Mouse (Mus musculus) adrenal gland, postnatal 0 days (tissue): ENCODE measurements around the gene Atp6ap2. TPM values are rescaled to one million over a fixed set of nuclear protein-coding genes. Genes with fewer than 3 reads are reported as not detected.

Source experiments
- polyA plus RNA-seq: library from polyadenylated mRNA; unstranded; fragments of >200 nt; fragmentation: Nextera tagmentation; extraction: Ambion mirVana; gene quantifications from 2 replicates; pipeline ENCODE4 v1.2.1, GENCODE M21; 2015

The Atp6ap2 gene
- 78.1 and 90.8 TPM in 2 replicates for polyA plus RNA-seq

GRCm38 (mm10) chrX:12587192-12587957 is at the start of gene Atp6ap2:
Atp6ap2 (plus strand) TSS chrX:12587801.

Other genes starting within 250 kb of the Atp6ap2 start
- 20.1 and 29.1 TPM in 2 replicates for gene 1810030O07Rik, start 85.9 kb downstream of the Atp6ap2 start, polyA plus RNA-seq
- gene Med14, start 174.3 kb downstream of the Atp6ap2 start, polyA plus RNA-seq = 6.3 and 7.1 TPM in 2 replicates